Mouse (Mus musculus) kidney, postnatal 0 days (tissue): Measurements from ENCODE around the gene Rnaseh2a. TPM values are rescaled to one million over a fixed set of nuclear protein-coding genes. Genes with fewer than 3 reads are reported as not detected.

Source experiments
- ATAC-seq: fragments of 200-750 bp; cut with Nextera tagmentation; replicated peaks from 2 replicates; pipeline ENCODE4 v1.8.0; 2017; ENCODE audit warnings: low read depth, moderate number of reproducible peaks, moderate TSS enrichment, moderate library complexity; ENCODE audit not compliant: low FRiP score
- DNase-seq: peaks from one replicate; pipeline ENCODE4 v3.0.0-alpha.2; 2016; ENCODE audit warnings: low spot score
- H3K27ac ChIP-seq: fragments of 300-500 bp; sonication (generic); 2 replicates; pipeline ENCODE4 v1.5.1; 2014; ENCODE audit warnings: mild to moderate bottlenecking
- H3K27me3 ChIP-seq: fragments of 300-500 bp; sonication (generic); 2 replicates; pipeline ENCODE4 v1.6.1; 2014; ENCODE audit warnings: low read length, mixed read lengths; ENCODE audit not compliant: insufficient read depth
- H3K36me3 ChIP-seq: fragments of 300-500 bp; sonication (generic); 2 replicates; pipeline ENCODE4 v1.6.1; 2014; ENCODE audit warnings: low read length, mixed read lengths; ENCODE audit not compliant: insufficient read depth
- H3K4me1 ChIP-seq: fragments of 300-500 bp; sonication (generic); replicated peaks from 2 replicates; pipeline ENCODE4 v1.6.1; 2014; ENCODE audit warnings: antibody characterized with exemption, low read length, mixed read lengths; ENCODE audit not compliant: insufficient read depth
- H3K4me2 ChIP-seq: fragments of 300-500 bp; sonication (generic); 2 replicates; pipeline ENCODE4 v1.6.1; 2014; ENCODE audit warnings: mild to moderate bottlenecking, low read length, moderate library complexity, mixed read lengths
- H3K4me3 ChIP-seq: fragments of 300-500 bp; sonication (generic); replicated peaks from 2 replicates; pipeline ENCODE4 v1.5.1; 2014; ENCODE audit warnings: low read depth, low read length
- H3K9ac ChIP-seq: fragments of 300-500 bp; sonication (generic); 2 replicates; pipeline ENCODE4 v1.6.1; 2014; ENCODE audit warnings: low read depth, low read length
- H3K9me3 ChIP-seq: fragments of 300-500 bp; sonication (generic); replicated peaks from 2 replicates; pipeline ENCODE4 v1.6.1; 2016; ENCODE audit warnings: low read length, inconsistent platforms, mixed read lengths
- CTCF ChIP-seq: IDR thresholded peaks from 2 replicates; pipeline ENCODE4 v1.5.1; 2016; ENCODE audit warnings: antibody characterized with exemption, low read depth, mild to moderate bottlenecking, moderate library complexity
- WGBS: fragments of 180-500 bp; shearing (Covaris S2); extraction: QIAGEN DNeasy Blood & Tissue Kit; methylation state at CpG from one replicate; pipeline ENCODE4 v1.1.7; 2014; 5-methylcytosine and 5-hydroxymethylcytosine counted together
- polyA plus RNA-seq: library from polyadenylated mRNA; unstranded; fragments of >200 nt; fragmentation: Nextera tagmentation; extraction: Ambion mirVana; gene quantifications from 2 replicates; pipeline ENCODE4 v1.2.1, GENCODE M21; 2015

The Rnaseh2a gene
- polyA plus RNA-seq, 1 experiment from 2014 or later = 103 TPM

- no peak for ATAC-seq
- H3K4me2 ChIP-seq = peak overlapping the region; percentile 81
- H3K4me3 ChIP-seq = peak overlapping the region; percentile 66
- H3K27me3 ChIP-seq = no peaks in the 10 kb centered on the region
- peak; percentile 35 for DNase-seq
- peaks cover 21% of the 10 kb centered on the region for H3K36me3 ChIP-seq
- H3K4me1 ChIP-seq = peaks cover 26% of the 10 kb centered on the region
- 6% methylated on average over 21 of the region's 21 CpGs for whole genome bisulfite sequencing
- no peak for TF ChIP-seq CTCF
- peak overlapping the region; percentile 85 for H3K9ac ChIP-seq
- H3K9me3 ChIP-seq = no peaks in the 10 kb centered on the region
- peak overlapping the region; percentile 92 for H3K27ac ChIP-seq
These were observed 696 bp upstream of the Rnaseh2a start for GRCm38 (mm10) chr8:84970135-84970790.

- Histone ChIP-seq H3K4me1 (peaks cover 32% of the 10 kb centered on the region), H3K36me3 (peaks cover 21% of the 10 kb centered on the region), H3K27ac (peak overlapping the region; percentile 92), H3K9ac (peak overlapping the region; percentile 85), H3K4me3 (peak overlapping the region; percentile 66), H3K9me3 (no peaks in the 10 kb centered on the region), H3K27me3 (no peaks in the 10 kb centered on the region), H3K4me2 (peak overlapping the region; percentile 81)
- DNase-seq (peak; percentile 53), ATAC-seq (no peak)
- no peak for TF ChIP-seq CTCF
- WGBS = 8% methylated on average over 2 of the region's 2 CpGs
These were observed 917 bp downstream of the Rnaseh2a start for GRCm38 (mm10) chr8:84968650-84969049.

DNA sequence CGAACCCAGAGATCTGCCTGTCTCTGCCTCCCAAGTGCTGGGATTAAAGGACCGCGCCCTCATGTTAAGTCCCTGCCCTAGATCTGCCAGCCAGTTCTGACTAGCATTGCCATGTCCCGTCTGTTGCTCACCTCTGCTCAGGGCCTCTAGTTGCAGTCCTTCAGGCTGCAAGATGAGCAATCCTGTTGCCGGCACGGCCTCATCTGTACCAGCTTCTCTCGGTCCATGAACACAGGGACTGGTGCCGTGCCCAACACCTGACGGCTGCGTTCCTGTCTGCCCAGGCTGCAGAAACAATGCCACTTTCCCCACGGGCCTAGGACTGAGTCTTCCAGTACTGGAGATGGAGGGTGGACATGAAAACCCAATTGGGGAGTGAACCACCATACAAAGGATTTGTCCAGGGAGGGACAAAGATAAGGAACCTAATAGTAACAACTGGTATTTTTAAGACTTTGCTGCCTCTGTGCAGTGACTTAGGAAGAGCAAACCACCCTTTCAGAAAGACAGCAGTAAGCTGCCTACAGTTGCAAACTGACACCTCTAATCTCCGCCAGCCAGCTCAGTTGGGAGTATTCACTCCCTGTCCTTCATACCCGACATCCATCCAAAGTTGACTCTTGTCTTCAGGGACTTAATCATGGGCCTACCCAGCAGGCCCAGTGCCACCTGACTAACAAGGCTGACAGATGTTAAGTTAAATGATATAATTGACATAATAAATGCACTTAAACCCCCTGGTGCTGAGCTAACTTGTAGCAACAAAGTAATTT is 1.8 kb downstream of the Rnaseh2a start:
- peak overlapping the region; percentile 92 for H3K27ac ChIP-seq
- H3K27me3 ChIP-seq = no peaks in the 10 kb centered on the region
- WGBS = 88% methylated on average over 13 of the region's 13 CpGs
- DNase-seq = no peak
- peaks cover 32% of the 10 kb centered on the region for H3K4me1 ChIP-seq
- H3K9ac ChIP-seq = no peak overlapping the region
- H3K4me2 ChIP-seq = peak overlapping the region; percentile 81; the same call in 1 of the 2 replicates
- H3K36me3 ChIP-seq = peaks cover 17% of the 10 kb centered on the region; the same call in 1 of the 2 replicates
- ATAC-seq = no peak
- no peaks in the 10 kb centered on the region for H3K9me3 ChIP-seq
- H3K4me3 ChIP-seq = no peak overlapping the region
- no peak for TF ChIP-seq CTCF

- 0 out of 2 replicates have a peak overlapping the region, but pooled peaks have one; percentile 21 for H3K27ac ChIP-seq
- no peak overlapping the region for H3K4me3 ChIP-seq
- H3K4me1 ChIP-seq = peaks cover 32% of the 10 kb centered on the region
- 39% methylated on average over 3 of the region's 3 CpGs for WGBS
- ATAC-seq (no peak), DNase-seq (no peak)
- no peak overlapping the region for H3K4me2 ChIP-seq
- no peaks in the 10 kb centered on the region for H3K9me3 ChIP-seq
- H3K27me3 ChIP-seq = no peaks in the 10 kb centered on the region
- H3K36me3 ChIP-seq = peaks cover 7% of the 10 kb centered on the region; the same call in 1 of the 2 replicates
- no peak overlapping the region for H3K9ac ChIP-seq
- no peak for TF ChIP-seq CTCF
These were observed 3.0 kb downstream of the Rnaseh2a start for GRCm38 (mm10) chr8:84966603-84967002.

DNA sequence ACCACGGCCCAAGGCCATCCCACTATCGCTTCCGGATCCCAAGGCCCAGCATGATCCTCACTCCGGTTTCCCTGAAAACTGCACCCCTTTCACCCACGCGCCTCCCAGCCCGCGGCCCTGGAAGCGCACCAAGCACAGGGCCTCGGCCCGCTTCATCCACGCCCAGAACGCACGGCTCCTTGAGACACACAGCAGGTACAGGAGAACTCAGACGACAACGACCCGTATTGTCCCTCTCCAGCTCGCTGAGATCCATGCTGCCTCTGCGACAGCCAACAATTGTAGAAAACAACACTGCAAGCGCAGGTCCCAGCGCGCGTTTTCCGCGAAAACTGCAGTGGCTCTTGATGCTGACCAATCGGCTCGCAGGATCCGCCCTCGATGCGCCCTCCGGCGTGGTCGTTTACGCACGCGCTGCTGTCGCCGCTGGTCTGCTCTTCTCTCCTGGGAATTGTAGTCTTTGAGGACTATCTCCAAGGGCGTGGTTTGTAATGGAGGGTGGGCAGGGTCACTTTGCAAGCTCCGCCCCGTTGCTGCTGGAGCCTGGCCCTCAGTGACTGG is 3.8 kb downstream of the Rnaseh2a start:
- Histone ChIP-seq H3K4me1 (peaks cover 30% of the 10 kb centered on the region), H3K4me2 (peak overlapping the region; percentile 93), H3K36me3 (0 out of 2 replicates have a peak, but pooled peaks cover 5% of the 10 kb centered on the region), H3K9ac (peak overlapping the region; percentile 65), H3K27ac (peak overlapping the region; percentile 83), H3K27me3 (no peaks in the 10 kb centered on the region), H3K9me3 (no peaks in the 10 kb centered on the region), H3K4me3 (peak overlapping the region; percentile 56)
- ATAC-seq (peak; percentile 86), DNase-seq (peak; percentile 99)
- TF ChIP-seq CTCF = no peak
- 1% methylated on average over 41 of the region's 41 CpGs for WGBS

- Histone ChIP-seq H3K27ac (no peak overlapping the region), H3K36me3 (0 out of 2 replicates have a peak, but pooled peaks cover 4% of the 10 kb centered on the region), H3K4me2 (no peak overlapping the region), H3K4me3 (no peak overlapping the region), H3K4me1 (peaks cover 22% of the 10 kb centered on the region), H3K9me3 (no peaks in the 10 kb centered on the region), H3K27me3 (no peaks in the 10 kb centered on the region), H3K9ac (no peak overlapping the region)
- no peak for ATAC-seq
- peak; percentile 18; the same call in 1 of the 2 replicates for TF ChIP-seq CTCF
- DNase-seq = no peak
- WGBS = 90% methylated on average over 4 of the region's 4 CpGs
These were observed 5.6 kb downstream of the Rnaseh2a start for GRCm38 (mm10) chr8:84963952-84964351.
